Mouse (Mus musculus) lung, embryonic 16.5 days (tissue): ENCODE measurements around the gene Map2k6. TPM values are rescaled to one million over a fixed set of nuclear protein-coding genes. Genes with fewer than 3 reads are reported as not detected.

Experiments used
- polyA plus RNA-seq: library from polyadenylated mRNA; unstranded; fragments of >200 nt; fragmentation: Nextera tagmentation; extraction: Ambion mirVana; gene quantifications from 2 replicates; pipeline ENCODE4 v1.2.1, GENCODE M21; 2015

Gene Map2k6
- polyA plus RNA-seq, 1 experiment from 2014 or later: 17.6 TPM

Other genes with a start within 250 kb of the Map2k6 start
- 6.1 and 6.4 TPM in 2 replicates for gene Abca9, start 230.9 kb upstream of the Map2k6 start, polyA plus RNA-seq
- 1.6 and 2.0 TPM in 2 replicates for gene Abca6, start 147.3 kb upstream of the Map2k6 start, polyA plus RNA-seq
- gene Abca5, start 61.4 kb upstream of the Map2k6 start, polyA plus RNA-seq: 4.2 and 4.4 TPM in 2 replicates